Mouse (Mus musculus) kidney, postnatal 36 days (tissue): ENCODE results near the gene Mettl24.
"Not testable (repeated sequence)": the region's sequence is repeated elsewhere in the genome, so short reads cannot be mapped to it uniquely, and the experiment has no call there.

Experiments
- DNase-seq, 2 experiments: peaks; one replicate each; pipeline ENCODE4 v3.0.0; 2021 to 2022; ENCODE audit warnings: mixed read lengths in 2 of 2

The Mettl24 gene

GRCm38 (mm10) chr10:40740696-40741095 is 57.6 kb downstream of the Mettl24 start:
- no peak for DNase-seq

- DNase-seq: no peak
Observed at GRCm38 (mm10) chr10:40750293-40751047, 67.4 kb downstream of the Mettl24 start.

GRCm38 (mm10) chr10:40751157-40751556 is 68.1 kb downstream of the Mettl24 start:
- DNase-seq: no peak

- DNase-seq: peak in 1 of 2 experiments; percentile 4
Observed at GRCm38 (mm10) chr10:40753036-40753435, 70.0 kb downstream of the Mettl24 start.

GRCm38 (mm10) chr10:40758171-40759010 is 75.3 kb downstream of the Mettl24 start:
- no peak for DNase-seq

- DNase-seq: not testable (repeated sequence)
Observed at GRCm38 (mm10) chr10:40759391-40760194, 76.5 kb downstream of the Mettl24 start.

- DNase-seq: no peak
Observed at GRCm38 (mm10) chr10:40760195-40761009, 77.3 kb downstream of the Mettl24 start.

GRCm38 (mm10) chr10:40761010-40761752 is 78.1 kb downstream of the Mettl24 start:
- DNase-seq: no peak

- no peak for DNase-seq
Observed at GRCm38 (mm10) chr10:40762624-40763023, 79.5 kb downstream of the Mettl24 start.

GRCm38 (mm10) chr10:40763084-40763720 is 80.1 kb downstream of the Mettl24 start:
- no peak for DNase-seq

GRCm38 (mm10) chr10:40772266-40772665 is 89.2 kb downstream of the Mettl24 start:
- no peak for DNase-seq

- no peak for DNase-seq
Observed at GRCm38 (mm10) chr10:40775151-40775550, 92.1 kb downstream of the Mettl24 start.

GRCm38 (mm10) chr10:40775655-40776054 is 92.6 kb downstream of the Mettl24 start:
- DNase-seq: no peak

- DNase-seq: no peak
Observed at GRCm38 (mm10) chr10:40777171-40777570, 94.1 kb downstream of the Mettl24 start.

- DNase-seq: no peak
Observed at GRCm38 (mm10) chr10:40778472-40778871, 95.4 kb downstream of the Mettl24 start.

- no peak for DNase-seq
Observed at GRCm38 (mm10) chr10:40790406-40790805, 107.3 kb downstream of the Mettl24 start.

GRCm38 (mm10) chr10:40792115-40792514 is 109.0 kb downstream of the Mettl24 start:
- DNase-seq: no peak

- no peak for DNase-seq
Observed at GRCm38 (mm10) chr10:40805221-40805620, 122.1 kb downstream of the Mettl24 start.

- peak; percentile 47 to 56 for DNase-seq
Observed at GRCm38 (mm10) chr10:40806221-40806620, 123.1 kb downstream of the Mettl24 start.

- peak; percentile 35 to 39 for DNase-seq
Observed at GRCm38 (mm10) chr10:40809411-40809910, 126.4 kb downstream of the Mettl24 start.

- no peak for DNase-seq
Observed at GRCm38 (mm10) chr10:40813627-40814026, 130.5 kb downstream of the Mettl24 start.
